Mouse (Mus musculus) ES-Bruce4 (cell line): ENCODE measurements at regions not wholly inside any gene's neighbourhood (a gene's known extent, or its start where the extent isn't known, plus 50 kb on each side); places are given as distances from the start of the nearest gene placed in this dataset.

Experiments
- CTCF ChIP-seq: IDR thresholded peaks from one replicate; pipeline ENCODE4 v1.8.1; 2011; ENCODE audit warnings: low read depth, low read length
- EP300 ChIP-seq: IDR thresholded peaks from 2 replicates; pipeline ENCODE4 v1.6.1; 2011; ENCODE audit warnings: low read depth, low read length; ENCODE audit not compliant: insufficient read depth
- POLR2A ChIP-seq: IDR thresholded peaks from one replicate; pipeline ENCODE4 v1.8.1; 2011; ENCODE audit warnings: low read length; ENCODE audit not compliant: insufficient read depth

DNA sequence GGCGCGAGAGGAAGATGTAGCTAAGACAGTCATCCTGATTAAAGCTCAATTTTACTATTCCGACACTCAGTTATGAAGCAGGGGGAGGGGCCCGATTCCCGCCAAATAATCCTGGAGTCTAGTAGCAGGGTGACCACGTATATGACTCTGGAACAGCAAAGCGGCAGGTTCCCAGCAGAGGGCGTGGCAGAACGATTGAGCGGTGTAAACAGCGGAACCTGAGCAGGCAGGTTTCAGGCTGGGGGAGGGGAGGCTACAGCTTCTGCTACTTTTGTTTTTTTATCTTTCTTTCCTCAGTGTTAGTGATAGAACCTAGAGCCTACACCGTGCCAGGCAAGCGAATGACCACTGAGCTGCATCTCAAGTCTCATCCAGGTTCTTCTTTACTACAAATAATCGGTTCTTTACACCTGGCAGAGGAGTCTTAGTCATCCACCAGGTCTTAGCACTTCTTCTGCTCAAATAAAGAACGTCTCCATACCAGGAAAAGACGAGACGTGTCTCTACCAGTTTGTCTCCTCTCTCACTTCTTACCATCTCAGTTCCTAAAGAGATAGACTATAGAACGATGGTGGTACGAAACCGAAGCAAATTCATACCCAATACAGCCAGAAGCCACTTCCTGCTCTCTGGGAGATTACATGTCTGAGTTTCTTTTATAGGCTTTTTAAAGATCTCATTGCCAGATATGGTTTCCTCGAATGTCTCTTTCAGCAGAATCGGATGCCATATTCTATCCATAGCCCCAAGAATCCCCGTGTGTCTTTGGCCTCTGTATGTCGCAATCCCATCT, 100.2 kb upstream of the Ppm1h start:
- peak; percentile 60 for TF ChIP-seq CTCF
- no peak for TF ChIP-seq POLR2A
- peak; percentile 68; the same call in 1 of the 2 replicates for TF ChIP-seq EP300
